Mouse (Mus musculus) left cerebral cortex, postnatal 4 days (tissue): ENCODE results near the gene Hrasls5. TPM values are rescaled to one million over a fixed set of nuclear protein-coding genes. Genes with fewer than 3 reads are reported as not detected.

Experiments used
- DNase-seq: peaks from one replicate; pipeline ENCODE4 v3.0.0-alpha.2; 2022
- intact Hi-C: fragments of 180-260 bp; cut with DNase I; formaldehyde crosslinking; loops from one replicate; pipeline ENCODE4 v1.15.1; 2025
- total RNA-seq, 2 experiments: library from RNA; stranded (reverse); gene quantifications; 2 replicates each; pipeline ENCODE4 v1.2.3; 2021

The Hrasls5 gene
- not detected for total RNA-seq

GRCm38 (mm10) chr19:7611942-7612757, at the start of gene Hrasls5:
Gene Hrasls5 (plus strand): TSS chr19:7612541.
- DNase-seq: no peak
- intact Hi-C loops: no loop called here

DNA sequence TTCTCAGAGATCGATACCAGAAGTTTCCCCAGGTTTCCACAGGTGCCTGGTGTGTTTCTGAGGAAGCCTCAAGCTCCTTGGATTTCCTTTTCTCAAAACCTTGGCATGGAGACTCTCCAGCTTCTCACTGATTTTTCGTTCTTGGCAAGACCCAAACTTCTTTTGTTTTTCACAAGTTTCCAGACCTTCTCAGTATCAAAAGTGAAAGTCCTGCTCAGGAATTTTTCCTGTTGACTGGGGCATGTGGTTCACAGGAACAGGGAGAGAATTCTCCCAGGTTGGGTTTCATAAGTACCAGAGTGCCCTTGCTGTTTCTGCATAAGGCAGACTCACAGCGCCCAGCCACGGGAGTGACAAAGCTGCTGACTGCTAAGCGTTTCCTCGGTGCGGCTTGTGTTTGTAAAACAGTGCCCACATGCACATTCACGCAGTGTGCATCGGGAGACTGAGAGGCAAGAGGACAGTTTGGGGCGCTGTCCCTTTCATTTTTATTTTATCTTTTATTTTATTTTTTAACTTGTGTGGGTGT, 49.7 kb upstream of the Hrasls5 start:
- no peak for DNase-seq
- intact Hi-C loops: no loop called here

- intact Hi-C loops: no loop called here
- DNase-seq: no peak
Observed at GRCm38 (mm10) chr19:7563676-7564075, 48.7 kb upstream of the Hrasls5 start.

DNA sequence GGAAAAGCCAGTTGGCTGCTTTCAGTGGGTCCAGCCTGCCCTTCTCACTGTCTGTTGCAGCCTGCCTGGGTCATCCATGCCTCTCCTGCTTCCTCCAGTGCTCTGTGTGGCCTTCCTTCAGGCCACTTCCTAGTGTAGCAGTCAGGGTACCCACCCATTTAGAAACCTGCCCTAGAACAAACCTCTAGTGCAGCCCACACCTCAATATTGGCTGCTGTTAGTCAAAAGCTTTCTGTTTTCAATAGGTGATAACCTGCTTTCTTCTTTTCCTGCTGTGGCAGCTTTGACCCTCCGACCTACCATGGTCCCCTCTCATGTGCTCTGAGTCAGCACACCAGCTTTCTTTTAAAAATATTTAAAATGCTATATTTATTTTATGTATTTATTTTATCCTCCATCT, 47.9 kb upstream of the Hrasls5 start:
- intact Hi-C loops: no loop called here
- DNase-seq: no peak

- intact Hi-C loops: no loop called here
- DNase-seq: no peak
Observed at GRCm38 (mm10) chr19:7566826-7567225, 45.5 kb upstream of the Hrasls5 start.

GRCm38 (mm10) chr19:7568364-7568763, 44.0 kb upstream of the Hrasls5 start:
- intact Hi-C loops: no loop called here

DNA sequence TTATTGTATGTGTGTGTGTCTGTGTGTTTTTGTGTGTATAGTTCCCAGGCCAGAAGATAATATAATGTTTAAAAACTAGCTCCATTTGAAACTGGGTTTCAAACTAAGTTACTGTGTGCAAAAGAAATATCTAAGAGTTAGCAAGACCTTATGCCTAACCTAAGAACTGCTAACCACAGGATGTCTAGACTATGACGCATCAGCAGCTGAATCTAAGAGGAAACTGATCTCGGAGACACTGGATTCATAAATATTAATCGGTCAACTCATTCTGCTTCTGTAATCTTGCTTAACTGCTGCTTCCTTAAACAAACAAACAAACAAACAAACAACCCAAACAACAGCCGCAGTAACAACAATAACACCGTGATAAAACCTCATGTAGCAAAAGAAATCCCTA, 42.7 kb upstream of the Hrasls5 start:
- intact Hi-C loops: no loop called here
- no peak for DNase-seq

More at GRCm38 (mm10) chr19:7568364-7568763, 44.0 kb upstream of the Hrasls5 start:
- no peak for DNase-seq

GRCm38 (mm10) chr19:7576180-7576579, 36.2 kb upstream of the Hrasls5 start:
- intact Hi-C loops: no loop called here
- DNase-seq: no peak

DNA sequence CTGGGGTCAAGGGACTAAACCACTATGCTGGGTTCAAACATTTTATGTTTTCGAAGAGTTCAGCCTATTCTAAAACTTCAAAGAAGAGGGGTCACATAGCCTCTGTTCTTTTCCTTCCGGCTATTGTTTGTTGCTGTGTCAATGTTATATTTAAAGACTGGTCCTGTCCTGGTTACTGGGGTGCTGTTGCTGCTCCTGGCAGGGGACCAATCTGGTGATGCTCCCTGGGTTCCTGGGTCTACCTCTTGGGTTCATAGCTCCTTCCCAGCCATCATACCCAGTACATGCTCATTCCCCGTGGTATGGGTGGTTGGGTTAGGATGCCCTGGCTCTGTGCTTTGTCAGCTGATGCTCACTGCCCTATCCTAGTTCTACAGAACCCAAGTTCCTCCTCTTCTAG, 34.6 kb upstream of the Hrasls5 start:
- intact Hi-C loops: no loop called here

GRCm38 (mm10) chr19:7581042-7581441, 31.3 kb upstream of the Hrasls5 start:
- intact Hi-C loops: no loop called here
- DNase-seq: no peak

More for the DNA sequence above, 34.6 kb upstream of the Hrasls5 start:
- no peak for DNase-seq

DNA sequence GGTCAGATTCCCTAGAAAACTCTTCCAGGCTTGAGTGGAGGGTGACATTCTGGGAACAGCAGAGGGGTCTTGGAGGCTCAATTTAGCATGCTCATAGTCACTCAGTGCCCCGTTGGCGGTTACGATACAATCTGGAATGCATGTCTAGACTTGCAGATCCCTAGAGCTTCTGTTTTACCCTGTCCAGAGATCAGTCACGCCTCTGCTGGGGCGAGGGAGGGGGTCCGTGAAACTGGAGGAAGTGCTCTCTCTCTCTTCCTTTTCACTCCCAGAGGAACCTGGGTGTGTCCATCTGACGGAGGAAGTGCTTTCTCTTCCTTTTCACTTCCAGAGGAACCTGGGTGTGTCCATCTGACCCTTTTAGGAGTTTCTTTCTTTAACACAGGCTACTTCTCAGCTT, 29.2 kb upstream of the Hrasls5 start:
- DNase-seq: no peak
- intact Hi-C loops: no loop called here

- no peak for DNase-seq
- intact Hi-C loops: no loop called here
Observed at GRCm38 (mm10) chr19:7583599-7583998, 28.7 kb upstream of the Hrasls5 start.

GRCm38 (mm10) chr19:7585279-7585678, 27.1 kb upstream of the Hrasls5 start:
- intact Hi-C loops: no loop called here
- no peak for DNase-seq

GRCm38 (mm10) chr19:7585764-7586163, 26.6 kb upstream of the Hrasls5 start:
- intact Hi-C loops: no loop called here
- no peak for DNase-seq

DNA sequence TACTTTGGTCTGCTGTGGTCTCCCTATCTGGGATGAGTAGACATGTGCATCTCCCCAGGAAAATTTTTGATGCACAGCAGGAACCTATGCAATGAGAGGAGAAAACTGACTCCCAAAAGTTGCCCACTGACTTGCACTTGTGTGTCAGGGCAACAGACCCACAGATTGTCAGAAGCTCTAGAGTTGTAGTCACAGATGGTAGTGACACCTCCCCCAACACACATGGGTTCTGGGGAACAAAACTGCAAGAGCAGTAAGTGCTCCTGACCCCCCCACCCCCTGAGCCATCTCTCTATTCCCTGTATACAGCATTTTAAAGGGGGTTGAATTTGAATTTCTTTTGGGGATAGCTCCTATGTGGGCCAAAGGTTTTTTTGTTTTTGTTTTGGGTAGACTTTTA, 21.5 kb upstream of the Hrasls5 start:
- intact Hi-C loops: no loop called here

DNA sequence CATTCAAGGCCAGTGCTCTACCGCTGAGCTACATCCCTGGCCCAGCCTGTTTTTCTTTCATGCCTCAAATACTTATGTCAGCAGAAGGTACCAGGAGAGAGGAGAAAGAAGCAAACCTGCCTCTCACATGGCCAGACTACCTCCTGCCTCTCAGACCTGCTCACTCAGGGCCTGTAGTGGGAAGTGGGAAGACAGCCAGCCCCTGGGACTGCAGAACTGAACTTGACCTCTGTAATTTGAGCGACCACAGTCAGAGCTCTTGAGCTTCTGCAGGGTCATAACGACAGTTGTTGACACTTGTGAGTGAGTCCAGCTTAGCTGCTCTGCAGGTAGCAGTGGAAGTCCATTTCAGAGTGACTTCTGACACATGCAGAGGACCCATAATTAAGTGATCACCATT, 20.3 kb upstream of the Hrasls5 start:
- DNase-seq: no peak
- intact Hi-C loops: no loop called here

More for the DNA sequence above, 21.5 kb upstream of the Hrasls5 start:
- DNase-seq: no peak

DNA sequence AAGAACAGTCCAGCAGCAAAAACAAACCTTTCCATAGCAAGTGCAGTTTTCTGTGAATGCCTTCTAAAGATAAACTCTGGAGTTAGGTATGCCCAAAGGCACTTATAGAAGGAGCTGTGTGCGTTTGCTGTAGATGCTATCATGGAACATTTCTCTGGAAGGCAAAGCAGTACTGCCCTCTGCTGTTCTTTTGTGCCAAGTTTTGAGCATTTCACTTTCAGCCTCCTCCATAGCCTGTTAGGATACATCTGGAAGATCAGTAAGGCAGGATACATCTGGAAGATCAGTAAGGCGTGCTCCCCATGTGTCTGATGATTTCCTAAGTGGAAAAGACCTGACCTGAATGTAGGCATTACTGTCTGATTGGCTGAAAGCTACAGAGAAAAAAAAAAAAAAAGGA, 16.8 kb upstream of the Hrasls5 start:
- intact Hi-C loops: loop anchor here (5.0 kb wide), 1 partner anchor 68 kb away; no protein-coding TSS in a partner anchor
- no peak for DNase-seq

GRCm38 (mm10) chr19:7598481-7598880, 13.9 kb upstream of the Hrasls5 start:
- DNase-seq: no peak
- intact Hi-C loops: loop anchor here (5.0 kb wide), 1 partner anchor 71 kb away; no protein-coding TSS in a partner anchor

GRCm38 (mm10) chr19:7601551-7601950, 10.8 kb upstream of the Hrasls5 start:
- intact Hi-C loops: no loop called here
- DNase-seq: no peak

- DNase-seq: no peak
- intact Hi-C loops: no loop called here
Observed at GRCm38 (mm10) chr19:7604107-7604506, 8.2 kb upstream of the Hrasls5 start.

- DNase-seq: no peak
- intact Hi-C loops: no loop called here
Observed at GRCm38 (mm10) chr19:7605013-7605412, 7.3 kb upstream of the Hrasls5 start.
